Mouse (Mus musculus) B cell, adult 2 months (primary cell): ENCODE results near the gene Wdfy3.

Source experiments
- DNase-seq, 2 experiments: peaks; one replicate each; pipeline ENCODE4 v3.0.0; 2022

The Wdfy3 gene

GRCm38 (mm10) chr5:101826531-101826970, 243.2 kb downstream of the Wdfy3 start:
- DNase-seq = peak in 1 of 2 experiments; percentile 2

GRCm38 (mm10) chr5:101825111-101825911, 244.4 kb downstream of the Wdfy3 start:
- DNase-seq = no peak

GRCm38 (mm10) chr5:101822311-101822670, 247.4 kb downstream of the Wdfy3 start:
- DNase-seq = no peak

GRCm38 (mm10) chr5:101821491-101822310, 248.0 kb downstream of the Wdfy3 start:
- DNase-seq = no peak

GRCm38 (mm10) chr5:101821052-101821451, 248.7 kb downstream of the Wdfy3 start:
- DNase-seq = no peak

GRCm38 (mm10) chr5:101819844-101820243, 249.9 kb downstream of the Wdfy3 start:
- DNase-seq = no peak

GRCm38 (mm10) chr5:101819216-101819615, 250.5 kb downstream of the Wdfy3 start:
- DNase-seq = no peak

- DNase-seq = no peak
These were observed 252.9 kb downstream of the Wdfy3 start for GRCm38 (mm10) chr5:101816822-101817221.

GRCm38 (mm10) chr5:101811296-101812169, 258.2 kb downstream of the Wdfy3 start:
- no peak for DNase-seq

GRCm38 (mm10) chr5:101802358-101803022, 267.2 kb downstream of the Wdfy3 start:
- no peak for DNase-seq

- no peak for DNase-seq
These were observed 267.8 kb downstream of the Wdfy3 start for GRCm38 (mm10) chr5:101801891-101802290.

- DNase-seq = no peak
These were observed 277.1 kb downstream of the Wdfy3 start for GRCm38 (mm10) chr5:101792665-101793064.

- no peak for DNase-seq
These were observed 279.2 kb downstream of the Wdfy3 start for GRCm38 (mm10) chr5:101790560-101790959.

- no peak for DNase-seq
These were observed 280.0 kb downstream of the Wdfy3 start for GRCm38 (mm10) chr5:101789770-101790169.

- no peak for DNase-seq
These were observed 283.7 kb downstream of the Wdfy3 start for GRCm38 (mm10) chr5:101785921-101786614.

- DNase-seq = no peak
These were observed 284.9 kb downstream of the Wdfy3 start for GRCm38 (mm10) chr5:101784787-101785186.

- no peak for DNase-seq
These were observed 285.4 kb downstream of the Wdfy3 start for GRCm38 (mm10) chr5:101784328-101784727.
